Mouse (Mus musculus): ENCODE results near the gene Nmnat3.

GRCm38 (mm10) chr9:98261461-98262011 is 25.7 kb upstream of the Nmnat3 start:
- no peak for TF ChIP-seq POLR2A (IDR thresholded peaks at IDR 0.05; ENCODE audit: low read depth, low read length)
- no peak for TF ChIP-seq HCFC1 (IDR thresholded peaks at IDR 0.05; ENCODE audit: low read depth, low read length)
- no peak for TF ChIP-seq NELFE (IDR thresholded peaks at IDR 0.05; ENCODE audit: low read depth, low read length)
- no peak for TF ChIP-seq CTCF (conservative IDR thresholded peaks at IDR 0.05 in 1 of 2, IDR thresholded peaks at IDR 0.05 in 1 of 2; ENCODE audit: low read depth in 2 of 2, low read length in 2 of 2)
- TF ChIP-seq POLR2AphosphoS2 (IDR thresholded peaks at IDR 0.05; ENCODE audit: low read depth, low read length): no peak
- TF ChIP-seq SIN3A (IDR thresholded peaks at IDR 0.05; ENCODE audit: low read length): no peak
- TF ChIP-seq CHD2 (IDR thresholded peaks at IDR 0.05; ENCODE audit: low read length): no peak
- TF ChIP-seq ZC3H11A (IDR thresholded peaks at IDR 0.05; ENCODE audit: low read depth, low read length): no peak
- TF ChIP-seq UBTF (IDR thresholded peaks at IDR 0.05; ENCODE audit: low read depth, low read length): no peak

All from CH12.LX (cell line).